Mouse (Mus musculus): ENCODE measurements around the gene Gpr35.

Gpr35 gene

GRCm38 (mm10) chr1:92982931-92983605, 32.4 kb downstream of the Gpr35 start:
- no peak for DNase-seq

- DNase-seq: no peak
These were observed 34.3 kb downstream of the Gpr35 start for GRCm38 (mm10) chr1:92984999-92985398.

DNA sequence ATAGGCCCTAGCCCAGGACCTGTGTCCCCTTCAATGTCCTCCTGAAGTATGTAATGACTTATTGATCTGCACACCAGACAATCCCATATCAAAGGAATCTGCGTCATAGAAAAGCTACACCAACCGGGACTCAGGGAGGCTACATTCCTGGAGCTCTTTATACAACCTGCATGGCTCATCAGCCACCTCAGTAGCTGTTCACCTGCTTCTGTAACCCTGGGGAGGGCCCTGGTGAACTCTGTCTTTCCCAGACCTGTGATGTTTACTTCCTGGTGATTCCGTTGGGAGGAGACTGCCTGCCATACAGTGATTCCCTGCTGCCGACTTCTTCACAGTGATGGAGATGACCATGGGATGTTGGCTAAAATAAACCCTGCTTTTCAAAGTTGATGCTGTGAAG, 38.2 kb downstream of the Gpr35 start:
- no peak for DNase-seq

DNA sequence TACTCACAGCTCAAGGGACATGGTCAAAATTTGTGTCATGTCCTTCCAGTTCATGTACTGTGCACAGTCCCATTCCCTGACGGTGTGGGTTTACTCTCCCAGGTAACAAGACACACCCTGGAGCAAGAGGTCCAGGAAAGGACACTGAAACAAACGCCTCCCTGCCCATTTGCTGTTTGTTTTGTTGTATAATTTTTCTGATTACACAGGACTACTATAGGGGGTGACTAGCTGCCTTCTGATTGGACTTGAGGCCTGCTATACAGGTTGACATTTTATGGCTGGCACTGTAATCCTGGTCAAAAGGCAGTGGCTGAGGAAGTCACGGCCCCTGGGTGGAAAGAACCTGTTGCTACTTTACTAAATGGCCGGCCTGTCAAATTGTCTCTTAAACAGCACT, 39.2 kb downstream of the Gpr35 start:
- no peak for DNase-seq

GRCm38 (mm10) chr1:92992214-92992855, 41.7 kb downstream of the Gpr35 start:
- no peak for DNase-seq

DNA sequence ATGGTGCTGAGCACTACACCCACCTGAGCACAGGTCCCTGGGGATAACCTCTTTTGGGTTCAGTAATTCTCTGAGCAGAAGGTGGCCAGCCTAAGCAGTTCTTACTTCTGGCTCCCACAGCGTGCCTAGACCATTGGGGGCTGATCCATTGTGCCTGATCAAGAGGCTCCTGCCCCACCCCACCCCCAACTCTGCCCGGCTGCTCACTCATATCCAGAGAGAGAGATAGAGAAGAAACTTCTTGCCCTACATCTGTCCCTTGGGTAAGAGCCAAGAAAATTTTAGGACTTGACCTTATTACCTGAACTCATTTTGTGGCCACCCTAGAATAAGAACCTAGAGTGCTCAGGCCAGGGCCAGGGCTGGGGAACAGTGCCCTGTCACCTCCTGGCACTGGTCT, 42.2 kb downstream of the Gpr35 start:
- DNase-seq: no peak

GRCm38 (mm10) chr1:93006061-93006460, 55.4 kb downstream of the Gpr35 start, which contains the start of gene Aqp12:
TSS of gene Aqp12 (plus strand) at chr1:93006334.
- no peak for DNase-seq

- peak; percentile 23 to 43 for DNase-seq
These were observed 58.5 kb downstream of the Gpr35 start for GRCm38 (mm10) chr1:93009196-93009595.

- peak in 1 of 2 experiments; percentile 3 for DNase-seq
These were observed 60.1 kb downstream of the Gpr35 start for GRCm38 (mm10) chr1:93010731-93011130.

- DNase-seq: no peak
These were observed 61.5 kb downstream of the Gpr35 start for GRCm38 (mm10) chr1:93012103-93012585.

- no peak for DNase-seq
These were observed 62.7 kb downstream of the Gpr35 start for GRCm38 (mm10) chr1:93013367-93013766.

DNA sequence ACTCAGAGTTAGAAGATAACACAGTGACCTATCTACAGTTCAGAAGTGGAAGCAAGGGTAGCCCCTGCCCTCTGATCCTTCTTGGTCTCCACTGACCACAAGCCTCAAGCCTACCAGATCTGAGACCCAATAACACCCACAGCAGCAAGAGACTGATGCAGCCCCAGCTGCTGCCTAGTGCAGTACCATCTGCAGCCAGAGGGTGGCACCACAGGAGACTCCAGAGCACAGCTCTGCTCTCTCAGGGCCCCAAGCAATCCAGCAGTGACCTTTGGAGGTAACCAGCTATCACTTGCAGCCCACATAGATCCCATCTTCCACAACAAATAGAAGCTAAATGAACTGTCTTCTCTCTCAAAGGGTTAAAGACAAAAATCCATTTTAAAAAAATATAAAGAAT, 63.8 kb downstream of the Gpr35 start:
- DNase-seq: peak; percentile 32 to 70

GRCm38 (mm10) chr1:93015136-93015535, 64.5 kb downstream of the Gpr35 start:
- no peak for DNase-seq

DNA sequence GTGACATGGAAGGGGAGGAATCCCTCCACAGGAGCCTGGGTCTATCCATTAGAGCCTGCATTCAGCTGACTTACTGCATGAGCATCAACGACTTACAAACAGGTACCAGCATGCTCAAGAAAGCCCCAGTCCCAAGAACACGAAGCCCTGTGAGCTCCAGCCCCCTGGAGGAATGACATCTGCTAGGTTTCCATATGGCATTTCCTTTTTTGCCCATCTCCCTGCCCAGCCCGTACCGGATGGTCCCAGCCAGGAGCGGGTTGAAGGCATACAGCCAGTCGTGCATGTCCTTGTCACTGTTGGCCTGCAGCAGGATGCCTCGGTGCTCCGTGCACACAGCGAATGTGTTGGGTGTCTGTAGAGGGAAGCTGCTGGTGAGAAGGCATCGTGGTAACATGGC, 68.1 kb downstream of the Gpr35 start:
- DNase-seq: no peak

GRCm38 (mm10) chr1:93020602-93021001, 69.9 kb downstream of the Gpr35 start:
- DNase-seq: no peak

DNA sequence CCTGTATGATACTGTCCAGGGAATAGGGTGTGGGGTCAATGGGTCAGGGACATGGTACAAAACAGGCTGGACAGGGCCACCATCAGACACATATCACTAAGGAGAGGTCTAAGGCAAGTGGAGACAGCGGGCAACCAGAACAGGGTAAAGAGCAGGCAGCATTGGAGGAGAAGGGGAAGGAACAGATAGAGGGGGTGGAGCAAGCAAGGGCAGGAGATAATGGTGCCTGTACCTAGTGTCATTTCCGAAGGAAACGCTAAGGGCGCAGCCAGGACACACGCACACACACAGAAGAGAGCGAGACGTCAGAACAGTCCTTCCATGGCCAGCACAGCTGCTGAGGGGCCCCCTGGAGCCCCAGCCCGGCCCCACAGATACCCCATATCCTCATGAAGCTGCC, 75.9 kb downstream of the Gpr35 start:
- DNase-seq: no peak

GRCm38 (mm10) chr1:93029387-93029786, 78.7 kb downstream of the Gpr35 start:
- DNase-seq: no peak

DNA sequence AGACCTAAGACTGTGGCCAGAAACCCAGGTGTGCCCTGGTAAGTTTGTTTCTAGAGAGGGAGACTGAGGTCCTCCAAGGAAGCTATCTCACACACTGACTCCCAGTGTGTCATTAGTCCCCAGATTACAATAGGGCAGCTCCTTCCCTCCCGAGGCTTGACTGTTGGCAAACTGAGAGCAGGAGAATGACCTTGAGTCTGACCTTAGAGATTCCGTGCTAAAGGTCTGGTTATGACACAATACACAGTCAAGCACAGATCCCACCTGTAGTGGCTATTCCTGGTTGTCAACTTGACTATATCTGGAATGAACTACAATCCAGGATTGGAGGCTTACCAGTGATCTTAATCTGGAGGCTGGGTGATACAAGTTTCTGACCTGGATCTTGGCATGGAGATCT, 79.4 kb downstream of the Gpr35 start:
- DNase-seq: no peak

- DNase-seq: no peak
These were observed 80.5 kb downstream of the Gpr35 start for GRCm38 (mm10) chr1:93031199-93031598.

DNA sequence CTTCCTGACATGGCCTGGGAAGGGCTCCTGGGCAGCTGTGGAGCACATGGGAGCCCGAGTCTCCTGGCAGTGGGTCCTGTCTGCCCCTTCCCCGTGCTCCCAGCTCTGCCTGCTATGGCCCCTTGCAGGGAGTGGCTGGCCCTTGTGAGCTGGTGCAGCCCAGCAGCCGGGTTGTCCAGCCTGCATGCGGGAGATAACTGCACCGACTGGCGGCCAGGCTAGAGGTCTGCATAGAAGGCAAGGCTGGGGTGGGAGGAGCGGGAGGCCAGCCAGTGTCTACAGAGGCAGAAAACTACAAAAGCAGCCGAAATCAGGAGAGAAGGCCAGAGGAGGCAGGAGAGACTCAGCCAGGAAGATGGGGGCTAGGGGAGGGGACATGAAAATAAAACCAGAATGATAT, 83.3 kb downstream of the Gpr35 start:
- DNase-seq: no peak

DNA sequence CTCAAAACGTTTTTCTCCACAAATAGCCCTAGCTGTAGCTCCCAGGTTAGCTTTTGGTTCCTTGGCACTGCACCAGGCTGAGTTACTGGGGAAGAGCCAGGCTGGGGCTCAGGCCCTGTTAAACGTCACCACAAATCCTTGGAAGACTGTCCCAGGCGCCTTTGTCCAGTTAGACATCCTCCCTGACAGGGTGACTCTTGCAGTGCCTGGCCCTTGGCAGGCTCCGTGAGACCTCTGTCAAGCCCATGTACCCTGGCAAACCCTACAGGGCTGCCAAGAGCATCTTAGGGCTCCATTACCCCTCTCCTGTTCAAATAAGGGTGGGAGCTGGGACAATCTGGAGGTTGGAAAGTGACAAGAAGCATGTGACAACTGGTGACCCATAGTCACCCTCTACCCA, 85.3 kb downstream of the Gpr35 start:
- DNase-seq: no peak

Data from kidney, adult 8-10 months (tissue).